Mouse (Mus musculus): ENCODE results near the gene Npas3.

The Npas3 gene

DNA sequence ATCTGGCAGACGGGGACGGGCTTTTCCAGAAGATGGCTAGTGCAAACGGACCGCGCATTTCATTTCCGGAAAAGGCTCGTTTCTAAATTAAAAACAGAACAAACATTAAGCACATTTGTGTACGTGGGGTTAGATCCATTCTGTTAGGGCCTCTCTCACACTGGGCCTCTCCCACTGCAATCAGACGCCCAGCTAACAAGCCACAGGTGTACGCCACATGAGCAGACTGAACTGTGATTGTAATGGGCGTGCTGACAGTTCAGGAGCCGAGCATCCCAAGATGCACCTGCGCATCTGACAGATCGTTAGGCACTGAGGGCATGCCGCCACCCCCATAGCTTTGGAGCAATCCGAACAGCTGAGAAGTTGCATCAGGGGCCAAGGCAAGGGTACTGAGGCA, 816.5 kb downstream of the Npas3 start:
- DNase-seq (ENCODE audit: low spot score in 2 of 2): no peak

DNA sequence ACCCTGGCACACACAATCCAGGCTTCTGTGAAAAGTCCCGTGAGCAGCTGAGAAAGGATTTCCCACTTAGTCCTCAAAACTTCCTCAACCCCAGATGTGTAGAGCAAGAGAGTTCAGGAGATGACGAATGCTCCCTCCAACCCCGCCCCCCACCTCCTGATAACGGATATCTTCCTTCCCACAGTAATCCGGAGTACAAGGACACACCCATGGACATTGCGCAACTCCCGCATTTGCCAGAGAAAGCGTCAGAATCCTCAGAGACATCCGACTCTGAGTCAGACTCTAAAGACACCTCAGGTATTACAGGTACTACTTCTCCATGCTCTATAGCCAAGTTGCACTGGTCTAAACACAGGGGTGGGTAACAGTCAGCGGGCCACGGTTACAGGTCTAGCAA, 817.1 kb downstream of the Npas3 start:
- no peak for DNase-seq (ENCODE audit: low spot score in 2 of 2)

DNA sequence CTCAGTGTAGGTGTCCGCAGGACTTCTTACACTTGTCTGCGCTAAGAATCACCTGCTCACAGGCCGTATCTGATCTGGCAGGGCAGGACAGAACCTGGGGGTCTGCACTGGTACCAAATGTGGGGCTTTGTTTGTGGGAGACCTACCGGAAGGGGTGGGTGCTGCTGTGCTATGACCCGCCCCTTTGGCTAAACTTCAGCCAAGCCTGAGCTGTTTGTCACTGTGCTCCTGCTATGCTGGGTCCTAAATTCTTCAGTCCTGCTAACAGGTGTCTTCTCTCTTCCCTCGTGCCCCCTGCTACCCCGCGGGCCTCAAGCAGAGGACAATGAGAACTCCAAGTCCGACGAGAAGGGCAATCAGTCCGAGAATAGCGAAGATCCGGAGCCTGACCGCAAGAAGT, 818.9 kb downstream of the Npas3 start:
- DNase-seq (ENCODE audit: low spot score in 2 of 2): no peak

DNA sequence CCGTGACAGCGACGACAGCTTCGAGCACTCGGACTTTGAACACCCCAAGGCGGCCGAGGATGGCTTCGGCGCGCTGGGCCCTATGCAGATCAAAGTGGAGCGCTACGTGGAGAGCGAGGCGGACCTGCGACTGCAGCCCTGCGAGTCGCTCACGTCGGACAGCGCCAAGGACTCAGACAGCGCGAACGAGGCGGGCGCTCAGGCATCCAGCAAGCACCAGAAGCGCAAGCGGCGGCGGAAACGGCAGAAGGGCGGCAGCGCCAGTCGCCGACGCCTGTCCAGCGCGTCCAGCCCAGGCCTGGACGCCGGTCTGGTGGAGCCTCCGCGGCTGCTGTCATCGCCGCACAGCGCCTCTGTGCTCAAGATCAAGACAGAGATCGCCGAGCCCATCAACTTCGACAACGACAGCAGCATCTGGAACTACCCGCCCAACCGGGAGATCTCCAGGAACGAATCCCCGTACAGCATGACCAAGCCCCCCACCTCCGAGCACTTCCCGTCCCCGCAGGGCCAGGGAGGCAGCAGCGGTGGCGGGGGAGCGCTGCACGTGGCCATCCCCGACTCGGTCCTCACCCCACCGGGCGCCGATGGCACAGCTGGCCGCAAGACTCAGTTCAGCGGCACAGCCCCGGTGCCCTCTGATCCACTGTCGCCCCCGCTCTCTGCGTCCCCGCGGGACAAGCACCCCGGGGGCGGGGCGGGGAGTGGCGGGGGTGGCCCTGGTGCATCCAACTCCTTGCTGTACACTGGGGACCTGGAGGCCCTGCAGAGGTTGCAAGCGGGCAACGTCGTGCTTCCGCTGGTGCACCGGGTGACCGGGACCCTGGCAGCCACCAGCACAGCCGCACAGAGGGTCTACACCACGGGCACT, 819.6 kb downstream of the Npas3 start:
- DNase-seq (ENCODE audit: low spot score in 2 of 2): no peak

DNA sequence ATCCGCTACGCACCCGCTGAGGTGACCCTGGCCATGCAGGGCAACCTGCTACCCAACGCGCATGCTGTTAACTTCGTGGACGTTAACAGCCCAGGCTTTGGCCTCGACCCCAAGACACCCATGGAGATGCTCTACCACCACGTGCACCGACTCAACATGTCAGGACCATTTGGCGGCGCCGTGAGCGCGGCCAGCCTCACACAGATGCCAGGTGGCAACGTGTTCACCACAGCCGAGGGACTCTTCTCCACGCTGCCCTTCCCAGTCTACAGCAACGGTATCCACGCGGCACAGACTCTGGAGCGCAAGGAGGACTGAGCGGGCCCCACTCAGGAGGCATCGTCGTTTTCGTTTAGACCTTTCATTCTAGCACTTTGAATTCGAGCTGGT, 820.3 kb downstream of the Npas3 start:
- no peak for DNase-seq (ENCODE audit: low spot score in 2 of 2)

DNA sequence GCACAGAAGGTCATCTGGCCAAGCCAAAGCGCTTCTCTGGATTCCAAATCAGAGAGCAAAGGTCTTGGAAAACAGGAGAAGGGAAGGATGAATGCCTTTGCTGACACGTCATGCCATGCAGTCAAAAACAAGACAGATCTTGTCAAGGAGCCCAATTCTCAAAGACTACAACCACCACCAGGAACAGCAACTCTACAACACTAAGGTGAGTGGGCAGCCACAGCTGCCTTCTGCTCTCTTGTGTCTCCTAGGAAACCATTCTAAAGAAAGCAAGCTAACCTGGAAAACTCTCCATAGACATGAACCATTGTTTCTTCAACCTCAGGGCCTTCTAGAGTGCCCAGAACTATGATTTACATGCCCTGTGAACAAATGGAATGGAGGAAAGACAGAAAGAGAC, 825.5 kb downstream of the Npas3 start:
- DNase-seq (ENCODE audit: low spot score in 2 of 2): no peak

DNA sequence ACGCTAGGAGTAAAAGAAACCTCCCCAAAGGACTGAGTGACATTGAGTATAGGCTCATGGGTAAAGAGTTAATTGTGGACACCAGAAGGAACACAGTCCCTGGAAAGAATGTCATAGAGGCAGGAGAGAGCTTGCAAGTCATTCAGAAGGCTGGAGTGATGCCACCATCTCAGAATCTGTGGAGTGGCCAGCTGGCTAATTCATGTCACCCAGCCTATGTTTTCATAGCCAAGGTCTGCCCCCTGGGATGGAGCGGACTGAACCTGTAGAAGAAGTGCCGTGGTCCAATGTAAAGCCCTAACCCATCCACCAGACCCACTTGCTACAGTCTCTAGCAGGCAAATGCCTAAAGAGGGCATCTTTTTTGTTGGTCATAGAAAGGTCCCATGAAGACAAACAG, 832.5 kb downstream of the Npas3 start:
- no peak for DNase-seq (ENCODE audit: low spot score in 2 of 2)

DNA sequence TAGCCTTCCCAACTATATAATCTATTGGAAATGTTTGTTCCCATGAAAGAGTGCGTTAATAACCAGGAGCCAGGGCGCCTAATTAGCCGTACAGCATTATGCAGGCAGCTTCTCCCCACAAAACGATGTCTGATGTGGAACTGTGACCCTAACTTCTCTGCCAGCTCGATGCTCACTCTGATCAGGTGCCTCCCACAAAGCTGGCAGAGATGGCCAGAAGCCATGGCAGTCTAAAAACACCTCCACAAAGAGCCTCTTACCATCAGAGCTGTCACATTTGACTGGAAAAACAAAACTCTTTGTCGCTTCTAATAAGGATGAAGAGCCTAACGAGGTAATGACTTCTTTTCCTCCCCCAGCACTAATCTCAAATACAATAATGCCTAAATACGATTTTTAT, 845.3 kb downstream of the Npas3 start:
- no peak for DNase-seq (ENCODE audit: low spot score in 2 of 2)

DNA sequence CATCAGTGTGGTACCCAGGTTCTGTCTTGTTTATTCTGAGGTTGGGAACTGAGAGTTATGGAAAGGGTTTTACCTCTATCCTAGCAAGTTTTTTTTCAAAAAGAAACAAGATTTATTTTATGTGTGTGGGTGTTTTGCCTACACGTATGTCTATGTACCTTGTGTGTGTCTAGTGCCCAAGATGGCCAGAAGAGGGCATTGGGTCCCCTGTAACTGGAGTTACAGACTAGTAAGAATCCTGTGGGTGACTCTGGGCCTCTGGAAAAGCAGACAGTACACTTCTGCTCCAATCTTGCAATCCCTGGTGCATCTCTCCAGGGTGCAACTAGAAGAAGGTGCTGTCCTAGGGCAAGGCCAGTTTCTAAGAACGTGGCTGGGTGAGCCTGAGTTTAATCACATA, 848.0 kb downstream of the Npas3 start:
- DNase-seq (ENCODE audit: low spot score in 2 of 2): no peak

DNA sequence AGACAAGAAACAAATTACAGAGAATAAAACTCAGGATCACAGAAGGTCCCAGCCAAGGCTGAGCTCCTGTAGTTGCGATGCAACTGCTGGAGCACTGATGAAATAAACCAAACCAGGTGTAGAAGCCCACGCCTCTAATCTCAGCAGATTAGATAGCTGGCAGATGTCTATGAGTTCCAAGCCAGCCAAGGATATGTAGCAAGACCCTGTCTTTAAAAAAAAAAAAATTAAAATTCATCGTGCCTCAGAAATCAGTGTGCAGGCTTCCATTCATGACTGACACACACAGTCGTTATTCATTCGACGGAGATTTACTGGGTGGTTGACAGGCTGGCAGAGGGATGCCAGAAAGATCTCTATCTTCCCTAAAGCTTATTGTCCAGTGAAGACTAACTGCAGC, 849.7 kb downstream of the Npas3 start:
- no peak for DNase-seq (ENCODE audit: low spot score in 2 of 2)

DNA sequence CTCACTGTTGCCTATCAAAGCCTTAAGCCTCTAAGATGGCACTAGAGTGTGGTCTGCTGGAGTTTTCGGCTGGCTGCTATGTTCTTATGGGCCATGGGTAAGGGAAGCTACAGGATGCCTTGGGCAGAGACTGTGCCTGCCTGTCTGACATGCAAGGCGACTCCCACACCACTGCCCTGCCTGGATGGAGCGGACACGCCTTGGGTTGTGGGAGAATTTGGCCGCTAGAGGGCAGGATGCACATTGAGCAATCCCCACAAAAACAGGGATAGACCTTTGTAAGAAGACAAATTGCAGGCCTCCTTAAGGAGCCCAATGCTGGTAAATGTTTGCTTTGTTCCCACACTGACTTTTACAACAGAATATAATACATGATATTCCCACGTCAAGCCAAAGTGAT, 850.3 kb downstream of the Npas3 start:
- peak; percentile 33 to 71 for DNase-seq (ENCODE audit: low spot score in 2 of 2)

DNA sequence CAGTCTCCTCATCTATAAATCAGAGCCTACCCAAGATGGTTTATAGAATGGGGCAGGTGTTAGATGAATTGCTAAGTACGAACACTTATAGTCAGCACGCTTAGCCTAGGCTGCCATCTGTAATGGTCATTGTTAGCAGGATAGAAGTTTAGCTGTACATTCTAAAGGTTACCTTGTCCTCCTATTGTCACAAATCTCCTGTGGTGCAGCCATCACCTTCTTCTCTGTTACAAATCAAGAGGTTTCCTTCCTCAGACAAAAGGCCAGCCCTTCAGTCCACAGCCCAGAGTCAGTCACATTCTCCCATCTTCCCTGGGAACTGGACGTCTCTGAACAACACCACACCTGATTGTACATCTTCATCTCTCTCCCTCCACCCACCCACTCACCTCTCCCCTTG, 851.0 kb downstream of the Npas3 start:
- DNase-seq (ENCODE audit: low spot score in 2 of 2): no peak

DNA sequence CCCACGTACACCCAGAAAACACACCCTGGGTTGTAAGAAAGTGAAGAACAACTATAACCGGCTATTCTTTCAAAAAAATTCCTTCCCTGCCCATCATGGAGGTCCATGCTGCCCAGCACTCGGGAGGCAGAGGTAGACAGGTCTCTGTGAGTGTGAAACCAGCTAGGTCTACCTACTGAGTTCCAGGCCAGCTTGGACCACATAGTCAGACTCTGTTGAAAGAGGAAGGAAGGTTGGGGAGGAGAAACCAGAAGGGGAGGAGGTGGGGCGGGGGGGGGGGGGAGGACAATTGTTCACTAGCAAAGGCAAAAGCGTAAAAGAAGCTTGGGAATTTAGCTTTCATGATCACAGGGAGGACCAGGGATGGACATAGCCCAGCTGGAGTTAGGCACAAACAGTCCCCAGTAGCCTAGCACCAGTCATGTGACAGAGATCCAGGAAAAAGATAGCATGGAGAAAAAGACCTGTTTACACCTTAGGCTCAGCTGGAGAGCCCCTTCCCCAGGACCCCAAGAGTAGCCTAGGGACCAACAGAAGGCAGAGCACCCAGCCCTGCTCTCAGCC, 852.9 kb downstream of the Npas3 start:
- no peak for DNase-seq (ENCODE audit: low spot score in 2 of 2)

DNA sequence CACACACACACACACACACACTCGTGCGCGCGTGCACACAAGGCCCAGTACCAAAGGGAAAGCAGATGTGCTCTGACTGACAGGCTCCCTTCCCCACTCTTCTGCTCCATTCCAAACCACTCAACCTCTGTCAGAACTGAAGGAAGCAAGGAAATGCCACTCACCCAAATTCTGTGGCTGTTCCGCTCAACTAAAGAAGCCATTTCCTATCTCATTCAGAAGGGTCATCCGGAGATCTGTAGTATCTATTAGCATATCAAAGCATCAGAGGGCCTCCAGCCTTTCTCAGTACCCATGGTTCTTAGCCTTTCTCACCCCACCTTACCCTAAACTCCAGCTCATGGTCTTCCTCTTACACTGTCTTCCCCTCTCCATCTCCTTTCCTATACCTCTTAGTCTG, 854.0 kb downstream of the Npas3 start:
- no peak for DNase-seq (ENCODE audit: low spot score in 2 of 2)

DNA sequence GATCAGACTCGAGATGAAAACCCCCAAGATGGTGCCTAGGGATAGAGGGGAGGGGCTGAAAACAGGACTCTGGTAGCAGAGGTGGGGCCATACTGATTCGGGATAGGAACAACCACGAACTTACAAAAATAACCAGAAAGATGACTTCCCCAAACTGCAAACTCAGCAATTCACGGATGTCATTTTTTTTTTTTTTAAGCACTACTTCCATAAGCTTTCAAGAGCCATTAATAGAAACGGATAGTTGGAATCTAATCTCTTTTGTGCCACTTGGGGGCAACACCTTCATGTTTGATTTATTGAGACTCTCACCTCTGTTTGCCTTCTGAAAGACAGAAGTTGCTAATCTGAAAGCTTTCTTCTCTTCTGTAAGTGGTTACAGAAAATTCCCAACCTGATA, 857.1 kb downstream of the Npas3 start:
- DNase-seq (ENCODE audit: low spot score in 2 of 2): peak in 1 of 2 experiments; percentile 27

DNA sequence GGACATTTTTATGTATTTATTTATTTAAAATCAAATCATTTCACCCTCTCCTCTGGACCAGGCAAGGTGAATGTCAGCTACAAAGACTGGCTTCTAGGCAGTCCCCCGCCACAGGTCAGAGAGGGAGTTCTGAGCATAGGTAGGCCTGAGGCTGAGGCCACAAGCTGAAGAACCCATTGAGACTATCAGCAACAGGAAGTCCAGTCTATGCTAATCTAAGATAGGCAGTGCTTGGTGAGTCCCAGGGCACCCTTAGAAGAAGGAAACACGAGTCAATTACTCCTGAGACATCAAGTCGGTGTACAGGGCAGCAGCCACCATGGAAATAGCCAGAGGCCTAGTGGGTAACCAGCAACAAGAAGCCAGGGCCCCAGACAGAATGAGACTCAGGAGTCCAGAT, 857.5 kb downstream of the Npas3 start:
- DNase-seq (ENCODE audit: low spot score in 2 of 2): no peak

DNA sequence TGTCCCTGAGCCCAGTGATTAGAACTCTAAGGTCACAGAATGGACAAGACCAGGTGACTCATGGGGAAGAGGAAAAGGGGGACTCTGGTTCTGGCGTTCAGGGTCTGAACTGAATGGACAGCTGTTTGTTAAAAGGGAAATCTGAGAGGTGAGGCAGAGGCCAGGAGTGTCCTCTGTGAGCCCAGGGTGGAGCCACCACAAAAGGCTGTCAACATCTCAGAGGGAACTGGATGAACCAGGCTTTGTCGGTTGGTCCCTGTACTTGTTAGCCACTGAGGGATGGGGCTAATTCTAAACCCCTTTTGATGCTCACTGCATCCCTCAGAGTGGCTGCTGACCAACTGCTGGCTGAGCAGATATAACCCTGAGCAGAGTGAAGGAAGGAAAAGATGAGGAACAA, 861.9 kb downstream of the Npas3 start:
- no peak for DNase-seq (ENCODE audit: low spot score in 2 of 2)

DNA sequence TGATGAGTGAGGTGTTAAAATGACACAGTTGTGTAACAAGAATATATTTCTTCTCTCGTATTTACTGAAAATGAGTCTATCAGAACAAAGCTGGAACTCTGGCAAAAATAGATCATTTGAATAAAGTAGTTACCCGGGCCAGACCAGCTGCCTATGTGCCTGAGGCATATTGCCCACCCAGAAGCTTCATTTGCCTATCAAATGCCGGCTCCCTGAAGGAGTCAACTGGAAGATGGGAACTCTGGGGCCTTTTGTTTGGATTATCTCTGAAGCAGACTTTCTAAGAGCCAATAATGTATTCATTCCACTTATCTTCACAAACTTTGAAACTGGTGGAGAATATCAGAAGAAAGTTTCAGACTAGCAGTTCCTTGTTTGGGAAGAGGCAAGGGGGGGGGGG, 862.5 kb downstream of the Npas3 start:
- DNase-seq (ENCODE audit: low spot score in 2 of 2): no peak

DNA sequence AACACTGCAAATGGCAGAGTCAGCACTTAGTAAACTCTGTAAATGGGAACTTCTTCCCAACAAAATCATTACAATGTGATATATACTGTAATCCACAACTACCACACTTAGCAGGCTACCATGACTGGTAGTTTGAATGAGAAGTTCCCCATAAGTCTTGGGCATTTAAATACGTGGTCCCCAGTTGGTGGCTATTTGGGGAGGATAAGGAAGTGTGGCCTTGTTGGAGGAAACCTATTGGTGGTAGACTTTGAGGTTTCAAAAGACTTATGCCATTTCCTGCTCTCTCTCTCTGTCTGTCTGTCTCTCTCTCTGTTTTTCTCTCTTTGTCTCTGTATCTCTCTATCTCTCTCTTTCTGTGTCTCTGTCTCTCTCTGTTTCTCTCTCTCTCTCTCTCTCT, 871.9 kb downstream of the Npas3 start:
- no peak for DNase-seq (ENCODE audit: low spot score in 2 of 2)

DNA sequence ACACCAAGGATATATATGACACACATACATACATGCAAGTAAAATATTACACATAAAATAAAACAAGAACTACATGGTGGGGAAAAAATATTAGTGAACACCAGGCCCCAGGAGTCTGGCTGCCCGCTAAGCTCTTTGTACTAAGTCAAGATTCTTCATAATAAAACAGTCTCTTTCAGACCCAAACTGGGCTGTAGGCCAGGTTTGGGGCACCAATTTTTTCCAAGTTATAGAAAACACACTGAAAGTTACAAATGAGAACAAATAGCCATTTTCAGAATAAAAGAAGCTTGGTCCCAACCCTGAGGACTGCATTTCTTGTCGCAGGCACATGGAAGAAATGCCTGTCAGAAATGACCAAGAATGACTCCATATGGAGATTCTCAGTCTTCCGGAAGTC, 872.8 kb downstream of the Npas3 start:
- no peak for DNase-seq (ENCODE audit: low spot score in 2 of 2)
